Mouse (Mus musculus) naive thymus-derived CD4-positive, alpha-beta T cell, adult 2 months (primary cell): ENCODE data around the gene Supv3l1.

Experiments used
- DNase-seq: peaks from one replicate; pipeline ENCODE4 v3.0.0-alpha.2; 2011; ENCODE audit warnings: low read depth

Gene Supv3l1

DNA sequence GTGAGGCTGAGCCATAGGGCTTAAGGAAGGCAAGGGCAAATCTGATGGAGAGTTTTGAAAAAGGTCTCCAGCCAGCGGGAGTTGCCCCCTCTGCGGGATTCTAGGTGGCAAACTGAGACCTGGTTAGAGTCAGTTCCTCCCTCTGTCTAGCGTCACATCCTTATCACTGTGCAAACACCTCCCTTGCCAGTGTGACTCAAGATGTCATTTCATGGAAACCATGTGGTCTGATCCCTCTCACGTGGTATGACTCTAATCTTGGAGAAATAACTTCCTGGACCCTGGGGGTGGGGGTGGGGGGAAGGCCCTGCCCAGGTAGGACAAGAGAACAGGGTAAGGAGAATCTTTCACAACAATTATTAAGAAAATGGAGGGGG, 35.9 kb downstream of the Supv3l1 start:
- DNase-seq, result no peak

DNA sequence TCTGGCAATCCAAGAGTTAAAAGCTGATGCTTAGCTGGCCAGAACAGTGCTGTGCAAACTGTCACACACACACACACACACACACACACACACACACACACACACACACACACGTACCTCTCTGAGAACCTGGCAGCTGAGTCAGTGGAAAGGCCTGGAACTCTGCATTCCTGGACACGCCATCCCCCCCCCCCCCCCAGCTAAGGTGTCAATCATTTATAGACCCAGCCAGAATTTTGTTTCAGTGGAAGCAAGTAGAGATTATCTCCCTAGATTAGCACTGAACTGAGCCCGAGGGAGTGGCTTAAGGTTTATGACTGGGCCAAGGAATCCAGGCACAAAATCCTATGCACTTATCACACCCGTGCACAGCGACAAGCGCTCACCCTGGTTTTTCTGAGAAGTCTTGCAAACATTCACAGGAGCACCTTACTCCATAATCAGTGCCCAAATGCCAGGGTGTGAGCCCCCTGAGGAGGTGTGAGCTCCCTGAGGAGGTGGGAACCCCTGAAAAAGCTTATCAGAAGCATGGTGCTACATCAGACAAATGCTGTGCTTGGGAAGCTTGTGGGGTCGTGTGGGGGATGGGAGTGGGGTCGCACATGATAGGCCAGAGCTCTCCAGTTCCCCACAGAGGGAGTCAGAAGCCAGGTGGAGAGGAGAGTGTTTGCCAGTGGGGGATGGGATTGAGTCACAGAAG, 36.5 kb downstream of the Supv3l1 start:
- DNase-seq, result no peak

DNA sequence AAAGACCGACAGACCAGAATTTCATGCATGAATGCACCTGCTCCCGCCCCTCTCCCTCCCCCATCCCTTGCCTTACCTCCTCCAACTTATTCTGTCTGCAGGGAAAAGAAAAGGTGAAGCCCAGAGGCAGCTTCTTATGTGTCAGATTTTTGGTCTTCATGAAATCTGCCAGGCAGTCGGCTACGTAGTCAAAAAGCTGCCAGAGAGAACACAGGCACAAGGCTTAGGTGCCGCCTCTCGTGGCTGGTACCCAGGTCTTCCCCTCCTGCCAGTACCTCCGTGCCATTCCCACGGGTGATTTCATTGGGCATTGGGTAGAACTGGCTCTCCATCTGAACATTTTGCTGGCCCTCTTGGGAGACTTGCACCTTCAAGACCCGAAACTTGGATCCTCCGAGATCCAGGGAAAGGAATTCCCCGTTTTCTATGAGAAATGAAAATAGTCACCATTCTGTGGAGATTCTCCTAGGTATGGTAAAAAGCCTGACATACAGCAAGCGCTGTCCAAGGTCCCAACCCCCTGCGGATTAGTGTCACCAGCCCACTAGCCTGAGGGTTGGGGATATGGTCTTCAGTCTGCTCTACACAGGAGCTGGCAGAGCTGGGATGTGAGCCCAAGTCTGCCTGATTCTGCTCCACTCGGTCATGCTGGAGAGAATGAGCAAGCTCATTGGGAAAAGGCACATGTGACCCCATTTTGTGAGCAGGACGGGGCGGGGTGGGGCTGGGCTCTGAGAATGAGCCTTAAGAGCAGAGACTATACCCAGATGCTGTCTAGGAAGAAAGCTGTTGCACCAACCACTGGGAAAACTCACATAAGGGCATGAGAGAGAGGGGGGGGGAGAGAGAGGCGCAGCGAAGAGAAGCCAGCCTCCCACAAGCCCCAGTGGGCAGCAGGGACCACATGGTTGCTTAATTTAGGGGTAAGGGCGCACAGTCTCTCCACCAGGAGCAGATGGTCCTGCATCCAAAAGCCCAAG, 37.8 kb downstream of the Supv3l1 start:
- no peak for DNase-seq

DNA sequence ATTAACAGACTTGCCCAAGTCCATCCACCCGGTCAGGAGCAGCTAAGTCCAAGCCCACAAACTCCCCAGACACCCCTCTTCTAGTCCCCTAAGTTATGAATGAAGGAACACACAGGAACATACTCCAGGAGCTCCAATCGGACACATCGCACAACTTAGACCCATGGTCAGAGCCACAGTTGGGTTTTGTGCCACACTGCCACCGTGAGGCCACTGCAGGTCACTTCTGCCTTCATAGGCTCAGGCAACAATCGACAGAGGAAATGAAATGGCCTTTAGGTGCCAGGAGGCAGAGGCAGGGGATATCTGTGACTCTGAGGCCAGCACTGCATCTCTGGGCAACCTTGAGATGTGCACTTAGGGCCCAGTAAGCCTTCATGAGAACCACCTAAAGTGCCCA, 38.6 kb downstream of the Supv3l1 start:
- peak; percentile 63 for DNase-seq

DNA sequence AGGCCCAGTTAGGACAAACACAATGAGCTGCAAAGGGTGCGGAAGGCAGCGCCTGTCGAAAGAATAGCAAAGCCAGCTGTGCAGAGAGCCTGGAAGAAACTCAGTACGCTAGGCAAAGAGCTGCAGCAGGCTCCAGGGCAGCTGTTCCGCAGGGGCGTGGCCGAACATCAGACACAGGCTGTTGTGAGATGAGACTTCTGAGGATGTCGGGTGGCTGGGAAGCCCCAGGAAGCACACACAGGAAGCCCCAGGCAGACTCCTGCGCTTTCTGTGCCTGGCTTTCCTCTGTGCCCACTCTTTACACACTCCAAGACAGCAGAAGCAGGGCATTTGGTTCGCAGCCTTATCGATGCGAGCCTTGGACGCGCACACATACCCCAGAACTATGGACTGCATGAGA, 44.6 kb downstream of the Supv3l1 start:
- peak; percentile 5 for DNase-seq

DNA sequence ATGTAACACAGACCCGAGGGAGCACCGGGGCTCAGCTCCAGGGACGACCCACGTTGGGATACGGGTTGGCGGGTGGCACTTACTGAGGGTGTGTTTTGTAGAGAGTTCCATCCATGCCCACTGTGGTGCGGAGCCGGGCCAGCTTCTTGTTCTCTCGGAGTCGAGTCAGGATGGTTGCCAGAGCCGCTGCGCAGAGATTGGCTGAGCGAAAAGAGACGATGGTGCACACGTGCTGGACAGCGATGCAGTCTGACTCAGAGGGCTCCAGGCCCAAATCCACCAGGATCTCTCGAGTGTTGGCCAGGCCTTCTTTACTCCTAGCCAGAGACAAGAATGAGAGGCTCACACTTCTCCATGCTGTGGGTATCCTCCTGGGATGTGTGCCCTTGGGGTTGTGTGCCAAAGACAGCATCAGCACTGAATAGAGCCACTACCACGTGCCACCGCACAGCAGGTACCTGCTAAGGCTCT, 47.9 kb downstream of the Supv3l1 start:
- no peak for DNase-seq

DNA sequence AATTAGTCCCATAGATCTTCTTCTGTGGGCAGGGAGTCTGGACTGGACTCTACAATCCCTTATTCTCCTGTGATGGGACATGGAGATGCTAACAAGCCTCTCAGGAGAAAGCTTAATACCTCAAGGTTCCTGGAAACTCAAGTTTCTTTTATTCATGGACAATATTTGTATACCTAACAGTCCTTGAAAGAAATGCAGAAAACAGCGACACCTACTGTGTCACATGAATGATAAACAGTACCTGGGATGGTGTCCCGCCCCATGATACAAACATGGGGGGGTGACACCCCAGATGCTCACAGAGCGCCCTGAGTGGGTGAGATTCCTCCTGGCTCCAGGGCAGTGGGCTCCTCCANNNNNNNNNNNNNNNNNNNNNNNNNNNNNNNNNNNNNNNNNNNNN, 66.5 kb downstream of the Supv3l1 start:
- DNase-seq, result no peak

DNA sequence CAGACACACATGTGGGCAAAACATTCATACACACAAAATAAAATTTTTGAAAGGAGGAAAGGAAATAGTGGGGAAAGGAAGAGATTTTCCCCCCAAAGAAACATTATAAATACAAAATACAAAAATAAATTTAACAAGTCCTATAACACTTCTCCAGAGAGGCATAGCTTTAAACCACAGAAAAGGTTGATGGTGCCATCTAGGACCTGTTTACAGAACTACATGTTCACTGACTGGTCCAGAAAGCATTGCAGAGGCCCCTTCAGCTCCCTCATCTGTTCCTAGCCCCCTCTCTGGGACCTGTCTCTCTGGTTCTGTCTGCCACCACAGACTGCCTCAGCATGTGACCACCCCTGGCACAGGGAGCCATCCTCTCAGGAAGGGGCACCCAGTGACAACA, 68.6 kb downstream of the Supv3l1 start:
- peak; percentile 39 for DNase-seq

DNA sequence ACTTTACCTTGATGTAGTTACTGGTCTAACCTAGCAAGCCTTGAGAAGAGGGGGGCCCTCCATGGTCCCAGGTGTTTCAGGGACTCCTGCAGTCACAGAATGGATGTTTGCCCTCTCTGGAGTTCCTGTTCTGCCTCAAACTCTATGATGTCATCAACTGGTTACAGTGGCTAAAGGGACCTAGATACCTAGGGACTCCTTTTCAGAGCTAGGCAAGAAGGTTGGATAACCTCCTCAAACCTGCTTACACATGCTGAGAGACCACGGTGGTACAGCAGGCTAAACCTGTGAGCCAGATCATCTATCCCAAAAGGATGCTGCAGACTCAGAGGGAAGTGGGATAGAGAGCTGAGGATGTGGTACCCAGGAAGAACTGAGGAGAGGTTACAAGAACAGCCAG, 69.7 kb downstream of the Supv3l1 start, which contains the start of gene Hk1:
Gene Hk1, minus strand, starts transcription at position 101 of the 400 bp plus-strand sequence.
- no peak for DNase-seq
